Mouse (Mus musculus) olfactory bulb, adult 2 months (tissue): ENCODE results near the gene Nipal1. TPM values are rescaled to one million over a fixed set of nuclear protein-coding genes. Genes with fewer than 3 reads are reported as not detected.

Experiments used
- H3K27ac ChIP-seq: fragments of 200-500 bp; 2 replicates; pipeline ENCODE4 v1.5.1; 2012; ENCODE audit warnings: low read depth, low read length; ENCODE audit not compliant: insufficient read depth
- H3K4me1 ChIP-seq: fragments of 200-500 bp; 2 replicates; pipeline ENCODE4 v1.6.1; 2012; ENCODE audit warnings: low read length; ENCODE audit not compliant: control insufficient read depth, insufficient read depth
- H3K4me3 ChIP-seq: fragments of 200-500 bp; 2 replicates; pipeline ENCODE4 v1.5.1; 2012; ENCODE audit warnings: mild to moderate bottlenecking, low read depth, low read length, moderate library complexity; ENCODE audit not compliant: insufficient read depth
- CTCF ChIP-seq: fragments of 200-500 bp; IDR thresholded peaks from 2 replicates; pipeline ENCODE4 v1.5.1; 2012; ENCODE audit warnings: low read depth, mild to moderate bottlenecking, low read length, moderate library complexity; ENCODE audit not compliant: insufficient read depth
- POLR2A ChIP-seq: fragments of 200-500 bp; IDR thresholded peaks from 2 replicates; pipeline ENCODE4 v1.6.1; 2012; ENCODE audit warnings: mild to moderate bottlenecking, low read depth, low read length, moderate library complexity; ENCODE audit not compliant: insufficient read depth
- WGBS: fragments of 180-500 bp; shearing (Covaris S2); methylation state at CpG from one replicate; pipeline ENCODE4 v1.1.7; 2018; 5-methylcytosine and 5-hydroxymethylcytosine counted together
- polyA plus RNA-seq: library from polyadenylated mRNA; stranded (reverse); fragments of >200 nt; gene quantifications from 2 replicates; pipeline ENCODE4 v1.2.4, GENCODE M21; 2012; ENCODE audit warnings: low replicate concordance; ENCODE audit not compliant: missing spikeins, insufficient read depth, insufficient read length

Gene Nipal1
- polyA plus RNA-seq, 1 experiment: not detected

- no peak overlapping the region for H3K4me3 ChIP-seq
- TF ChIP-seq CTCF (no peak), POLR2A (no peak)
- H3K4me1 ChIP-seq: no peaks in the 10 kb centered on the region
- 93% methylated on average over 13 of the region's 13 CpGs for WGBS
- no peak overlapping the region for H3K27ac ChIP-seq
Observed at GRCm38 (mm10) chr5:72658375-72658774, 10.8 kb downstream of the Nipal1 start.

GRCm38 (mm10) chr5:72661051-72661781 lies 13.6 kb downstream of the Nipal1 start:
- no peaks in the 10 kb centered on the region for H3K4me1 ChIP-seq
- H3K27ac ChIP-seq: no peak overlapping the region
- whole genome bisulfite sequencing: 89% methylated on average over 6 of the region's 6 CpGs
- TF ChIP-seq CTCF: no peak
- TF ChIP-seq POLR2A: no peak
- H3K4me3 ChIP-seq: no peak overlapping the region

- 46% methylated on average over 5 of the region's 5 CpGs for WGBS
- TF ChIP-seq CTCF (no peak), POLR2A (no peak)
- Histone ChIP-seq H3K27ac (no peak overlapping the region), H3K4me3 (no peak overlapping the region), H3K4me1 (no peaks in the 10 kb centered on the region)
Observed at GRCm38 (mm10) chr5:72664126-72664525, 16.5 kb downstream of the Nipal1 start.

- WGBS: 52% methylated on average over 3 of the region's 3 CpGs
- H3K4me3 ChIP-seq: no peak overlapping the region
- H3K27ac ChIP-seq: no peak overlapping the region
- no peak for TF ChIP-seq CTCF
- TF ChIP-seq POLR2A: no peak
- no peaks in the 10 kb centered on the region for H3K4me1 ChIP-seq
Observed at GRCm38 (mm10) chr5:72664854-72665253, 17.3 kb downstream of the Nipal1 start.

GRCm38 (mm10) chr5:72665281-72665680 lies 17.7 kb downstream of the Nipal1 start:
- TF ChIP-seq CTCF (peak; percentile 60; the same call in 1 of the 2 replicates), POLR2A (no peak)
- 36% methylated on average over 5 of the region's 5 CpGs for WGBS
- Histone ChIP-seq H3K4me1 (no peaks in the 10 kb centered on the region), H3K27ac (no peak overlapping the region), H3K4me3 (no peak overlapping the region)

- 72% methylated on average over 7 of the region's 7 CpGs for WGBS
Observed at GRCm38 (mm10) chr5:72666428-72666827, 18.8 kb downstream of the Nipal1 start.

GRCm38 (mm10) chr5:72668351-72668750 lies 20.8 kb downstream of the Nipal1 start:
- Histone ChIP-seq H3K4me1 (no peaks in the 10 kb centered on the region), H3K27ac (no peak overlapping the region), H3K4me3 (no peak overlapping the region)
- TF ChIP-seq POLR2A (no peak), CTCF (no peak)
- 90% methylated on average over 9 of the region's 9 CpGs for WGBS

More at GRCm38 (mm10) chr5:72666428-72666827, 18.8 kb downstream of the Nipal1 start:
- Histone ChIP-seq H3K4me1 (no peaks in the 10 kb centered on the region), H3K4me3 (no peak overlapping the region), H3K27ac (no peak overlapping the region)
- TF ChIP-seq CTCF: no peak
- TF ChIP-seq POLR2A: no peak

GRCm38 (mm10) chr5:72671017-72671699 lies 23.6 kb downstream of the Nipal1 start:
- 42% methylated on average over 8 of the region's 8 CpGs for WGBS
- Histone ChIP-seq H3K4me1 (no peaks in the 10 kb centered on the region), H3K27ac (no peak overlapping the region), H3K4me3 (no peak overlapping the region)
- TF ChIP-seq POLR2A (no peak), CTCF (no peak)

- TF ChIP-seq CTCF: no peak
- no peak for TF ChIP-seq POLR2A
- H3K4me1 ChIP-seq: no peaks in the 10 kb centered on the region
- WGBS: 79% methylated on average over 9 of the region's 9 CpGs
- no peak overlapping the region for H3K27ac ChIP-seq
- no peak overlapping the region for H3K4me3 ChIP-seq
Observed at GRCm38 (mm10) chr5:72674994-72675542, 27.5 kb downstream of the Nipal1 start.
